Mouse (Mus musculus): ENCODE results near the gene Fgfr2. TPM values are rescaled to one million over a fixed set of nuclear protein-coding genes. Genes with fewer than 3 reads are reported as not detected.
A peak's percentile ranks its signal among the peaks of the same experiment; 100 is the strongest.

The Fgfr2 gene
- total and polyA plus RNA-seq, 2 experiments from 2014 or later: 17.1 to 47.6 TPM

GRCm38 (mm10) chr7:133041784-133042183 lies 81.4 kb downstream of the Fgfr2 start:
- Histone ChIP-seq H3K36me3 (ENCODE audit: insufficient read depth) (no peaks in the 10 kb centered on the region), H3K9ac (no peak overlapping the region), H3K4me3 (ENCODE audit: low read depth, low read length) (no peak overlapping the region), H3K9me3 (ENCODE audit: low read length) (no peaks in the 10 kb centered on the region), H3K4me1 (ENCODE audit: insufficient read depth) (no peaks in the 10 kb centered on the region), H3K4me2 (ENCODE audit: low read depth) (no peak overlapping the region), H3K27me3 (ENCODE audit: insufficient read depth, low read length) (no peaks in the 10 kb centered on the region), H3K27ac (ENCODE audit: low read depth, low read length) (no peak overlapping the region)
- ATAC-seq (no peak), DNase-seq (no peak)
- no peak for TF ChIP-seq CTCF (IDR thresholded peaks at IDR 0.05; ENCODE audit: low read depth)
- WGBS: 76% methylated on average over 3 of the region's 3 CpGs

GRCm38 (mm10) chr7:133040688-133041345 lies 82.3 kb downstream of the Fgfr2 start:
- TF ChIP-seq CTCF (IDR thresholded peaks at IDR 0.05; ENCODE audit: low read depth): no peak; the same call in 1 of the 2 replicates
- Histone ChIP-seq H3K9me3 (ENCODE audit: low read length) (no peaks in the 10 kb centered on the region), H3K4me3 (ENCODE audit: low read depth, low read length) (no peak overlapping the region), H3K9ac (no peak overlapping the region), H3K27me3 (ENCODE audit: insufficient read depth, low read length) (no peaks in the 10 kb centered on the region), H3K36me3 (ENCODE audit: insufficient read depth) (no peaks in the 10 kb centered on the region), H3K4me1 (ENCODE audit: insufficient read depth) (no peaks in the 10 kb centered on the region), H3K4me2 (ENCODE audit: low read depth) (no peak overlapping the region), H3K27ac (ENCODE audit: low read depth, low read length) (no peak overlapping the region; the same call in 1 of the 2 replicates)
- DNase-seq (no peak), ATAC-seq (no peak)
- WGBS: 84% methylated on average over 3 of the region's 3 CpGs

DNA sequence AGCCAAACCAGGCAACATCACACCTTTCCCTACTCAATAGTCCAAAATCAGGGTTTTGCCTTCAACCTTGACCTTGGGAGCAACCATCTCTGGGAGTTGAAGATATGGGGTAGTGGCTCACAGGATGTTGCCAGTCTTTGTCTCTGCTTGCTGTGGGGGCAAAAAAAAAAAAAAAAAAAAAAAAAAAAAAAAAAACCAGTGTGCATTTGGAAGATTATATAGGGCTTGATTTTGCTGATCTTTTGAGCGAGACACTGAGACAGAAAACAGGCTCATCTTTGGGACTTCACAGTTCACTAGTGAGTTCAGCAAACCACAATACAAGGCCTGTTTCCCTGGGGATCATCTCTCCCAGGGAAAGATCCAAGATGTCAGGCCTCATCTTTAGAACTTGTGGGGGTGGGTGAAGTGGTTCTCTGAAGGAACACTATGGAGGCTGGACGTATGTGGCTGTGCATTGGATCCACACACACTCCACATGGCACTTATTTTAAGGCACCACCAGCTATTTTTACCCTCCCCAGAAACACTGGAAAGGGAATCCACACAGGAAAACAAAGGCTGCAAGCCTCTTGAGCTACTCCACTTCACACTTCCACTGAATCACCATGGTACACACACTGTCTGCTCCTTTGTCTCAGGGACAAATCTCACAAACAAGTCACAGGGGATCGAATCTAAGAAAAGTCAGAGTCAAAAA lies 83.4 kb downstream of the Fgfr2 start:
- Histone ChIP-seq H3K9me3 (ENCODE audit: low read length) (no peaks in the 10 kb centered on the region), H3K4me2 (ENCODE audit: low read depth) (no peak overlapping the region), H3K4me3 (ENCODE audit: low read depth, low read length) (no peak overlapping the region), H3K27ac (ENCODE audit: low read depth, low read length) (no peak overlapping the region), H3K27me3 (ENCODE audit: insufficient read depth, low read length) (no peaks in the 10 kb centered on the region), H3K36me3 (ENCODE audit: insufficient read depth) (no peaks in the 10 kb centered on the region), H3K4me1 (ENCODE audit: insufficient read depth) (no peaks in the 10 kb centered on the region), H3K9ac (no peak overlapping the region)
- no peak for DNase-seq
- ATAC-seq: no peak
- no peak for TF ChIP-seq CTCF (IDR thresholded peaks at IDR 0.05; ENCODE audit: low read depth)
- WGBS: 78% methylated on average over 3 of the region's 3 CpGs

- Histone ChIP-seq H3K9ac (no peak overlapping the region), H3K36me3 (ENCODE audit: insufficient read depth) (no peaks in the 10 kb centered on the region), H3K9me3 (ENCODE audit: low read length) (no peaks in the 10 kb centered on the region), H3K27ac (ENCODE audit: low read depth, low read length) (no peak overlapping the region), H3K4me2 (ENCODE audit: low read depth) (no peak overlapping the region), H3K27me3 (ENCODE audit: insufficient read depth, low read length) (no peaks in the 10 kb centered on the region), H3K4me1 (ENCODE audit: insufficient read depth) (no peaks in the 10 kb centered on the region), H3K4me3 (ENCODE audit: low read depth, low read length) (no peak overlapping the region)
- TF ChIP-seq CTCF (IDR thresholded peaks at IDR 0.05; ENCODE audit: low read depth): no peak
- DNase-seq: no peak
- 64% methylated on average over 4 of the region's 4 CpGs for WGBS
- ATAC-seq: no peak
Measured at GRCm38 (mm10) chr7:133037618-133038017, 85.5 kb downstream of the Fgfr2 start.

- no peak overlapping the region for H3K4me3 ChIP-seq (ENCODE audit: low read depth, low read length)
- no peak overlapping the region for H3K9ac ChIP-seq
- no peak for ATAC-seq
Measured at GRCm38 (mm10) chr7:133037217-133037616, 85.9 kb downstream of the Fgfr2 start.

DNA sequence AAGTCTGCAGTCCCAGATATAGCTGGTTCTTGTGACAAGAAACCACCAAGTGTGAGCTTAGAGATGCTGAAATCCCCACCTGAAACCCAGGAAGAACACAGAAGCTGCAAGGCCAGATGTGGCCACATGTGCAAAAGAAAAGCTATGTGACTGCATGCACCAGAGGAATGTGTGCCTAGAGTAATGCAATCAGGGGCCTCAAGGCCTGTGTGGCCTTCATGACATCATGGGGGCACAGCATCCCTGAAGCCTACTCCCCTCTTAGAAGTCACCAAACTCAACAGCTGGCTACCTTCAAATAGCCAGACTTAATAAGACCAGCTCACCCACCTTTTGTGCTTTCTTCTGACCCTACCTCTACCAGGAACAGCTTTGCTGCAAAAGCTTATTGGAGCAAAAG lies 87.2 kb downstream of the Fgfr2 start:
- H3K9ac ChIP-seq: no peak overlapping the region
- no peak for TF ChIP-seq CTCF (IDR thresholded peaks at IDR 0.05; ENCODE audit: low read depth)
- no peak overlapping the region for H3K27ac ChIP-seq (ENCODE audit: low read depth, low read length)
- no peak overlapping the region for H3K4me3 ChIP-seq (ENCODE audit: low read depth, low read length)
- H3K27me3 ChIP-seq (ENCODE audit: insufficient read depth, low read length): no peaks in the 10 kb centered on the region
- H3K4me2 ChIP-seq (ENCODE audit: low read depth): no peak overlapping the region
- H3K4me1 ChIP-seq (ENCODE audit: insufficient read depth): no peaks in the 10 kb centered on the region
- H3K36me3 ChIP-seq (ENCODE audit: insufficient read depth): no peaks in the 10 kb centered on the region
- no peak for ATAC-seq
- DNase-seq: no peak
- no peaks in the 10 kb centered on the region for H3K9me3 ChIP-seq (ENCODE audit: low read length)

More at GRCm38 (mm10) chr7:133037217-133037616, 85.9 kb downstream of the Fgfr2 start:
- no peaks in the 10 kb centered on the region for H3K9me3 ChIP-seq (ENCODE audit: low read length)
- no peak overlapping the region for H3K4me2 ChIP-seq (ENCODE audit: low read depth)
- 59% methylated on average over 5 of the region's 5 CpGs for WGBS
- no peaks in the 10 kb centered on the region for H3K4me1 ChIP-seq (ENCODE audit: insufficient read depth)
- no peaks in the 10 kb centered on the region for H3K36me3 ChIP-seq (ENCODE audit: insufficient read depth)
- no peak overlapping the region for H3K27ac ChIP-seq (ENCODE audit: low read depth, low read length)
- no peaks in the 10 kb centered on the region for H3K27me3 ChIP-seq (ENCODE audit: insufficient read depth, low read length)
- DNase-seq: no peak
- no peak for TF ChIP-seq CTCF (IDR thresholded peaks at IDR 0.05; ENCODE audit: low read depth)

- H3K27ac ChIP-seq (ENCODE audit: low read depth, low read length): no peak overlapping the region
- WGBS: 38% methylated on average over 9 of the region's 9 CpGs
Measured at GRCm38 (mm10) chr7:133032589-133033203, 90.5 kb downstream of the Fgfr2 start.

More at GRCm38 (mm10) chr7:133032589-133033203, 90.5 kb downstream of the Fgfr2 start:
- TF ChIP-seq CTCF (IDR thresholded peaks at IDR 0.05; ENCODE audit: low read depth): peak; percentile 96
- Histone ChIP-seq H3K4me3 (ENCODE audit: low read depth, low read length) (no peak overlapping the region), H3K36me3 (ENCODE audit: insufficient read depth) (no peaks in the 10 kb centered on the region), H3K9ac (no peak overlapping the region), H3K4me2 (ENCODE audit: low read depth) (no peak overlapping the region), H3K27me3 (ENCODE audit: insufficient read depth, low read length) (no peaks in the 10 kb centered on the region), H3K4me1 (ENCODE audit: insufficient read depth) (no peaks in the 10 kb centered on the region), H3K9me3 (ENCODE audit: low read length) (no peaks in the 10 kb centered on the region)
- peak; percentile 84 for DNase-seq
- ATAC-seq: peak; percentile 85

Data from forebrain, postnatal 0 days (tissue).